Mouse (Mus musculus) liver, adult 2 months (tissue): Measurements from ENCODE around the gene Mmab.

Experiments used
- CTCF ChIP-seq: fragments of 200-500 bp; IDR thresholded peaks from 2 replicates; pipeline ENCODE4 v1.5.1; 2011; ENCODE audit warnings: low read depth, low read length, control low read depth
- POLR2A ChIP-seq: fragments of 200-500 bp; IDR thresholded peaks from 2 replicates; pipeline ENCODE4 v1.6.1; 2011; ENCODE audit warnings: low read length, control low read depth; ENCODE audit not compliant: insufficient read depth; ENCODE audit errors: extremely low read depth

- no peak for TF ChIP-seq CTCF
- TF ChIP-seq POLR2A = no peak
Measured at GRCm38 (mm10) chr5:114462067-114463040, 18.5 kb upstream of the Mmab start.
